Mouse (Mus musculus) heart, embryonic 16.5 days (tissue): ENCODE measurements around the gene Gm1113. TPM values are rescaled to one million over a fixed set of nuclear protein-coding genes. Genes with fewer than 3 reads are reported as not detected.

Source experiments
- ATAC-seq: fragments of 200-750 bp; cut with Nextera tagmentation; replicated peaks from 2 replicates; pipeline ENCODE4 v1.8.0; 2017; ENCODE audit warnings: moderate number of reproducible peaks; ENCODE audit not compliant: insufficient read depth, low FRiP score; ENCODE audit errors: extremely low read depth
- H3K27ac ChIP-seq: fragments of 300-500 bp; sonication (generic); 2 replicates; pipeline ENCODE4 v1.5.1; 2014; ENCODE audit warnings: mild to moderate bottlenecking, low read length, control low read depth, moderate library complexity
- H3K27me3 ChIP-seq: fragments of 300-500 bp; sonication (generic); 2 replicates; pipeline ENCODE4 v1.6.1; 2014; ENCODE audit warnings: low read length, mixed read lengths; ENCODE audit not compliant: control insufficient read depth, insufficient read depth
- H3K36me3 ChIP-seq: fragments of 300-500 bp; sonication (generic); 2 replicates; pipeline ENCODE4 v1.6.1; 2014; ENCODE audit not compliant: control insufficient read depth, insufficient read depth
- H3K4me1 ChIP-seq: fragments of 300-500 bp; sonication (generic); 2 replicates; pipeline ENCODE4 v1.6.1; 2014; ENCODE audit warnings: low read length, mixed read lengths; ENCODE audit not compliant: control insufficient read depth, insufficient read depth
- H3K4me2 ChIP-seq: fragments of 300-500 bp; sonication (generic); 2 replicates; pipeline ENCODE4 v1.6.1; 2014; ENCODE audit warnings: low read depth, mild to moderate bottlenecking, control low read depth, low read length
- H3K4me3 ChIP-seq: fragments of 300-500 bp; sonication (generic); 2 replicates; pipeline ENCODE4 v1.5.1; 2014; ENCODE audit warnings: mild to moderate bottlenecking, control low read depth, low read length
- H3K9ac ChIP-seq: fragments of 300-500 bp; sonication (generic); 2 replicates; pipeline ENCODE4 v1.6.1; 2014; ENCODE audit warnings: low read length, control low read depth
- H3K9me3 ChIP-seq: fragments of 300-500 bp; sonication (generic); replicated peaks from 2 replicates; pipeline ENCODE4 v1.6.1; 2016; ENCODE audit warnings: low read length; ENCODE audit not compliant: control insufficient read depth
- WGBS: fragments of 180-500 bp; shearing (Covaris S2); extraction: QIAGEN DNeasy Blood & Tissue Kit; methylation state at CpG from one replicate; pipeline ENCODE4 v1.1.7; 2014; 5-methylcytosine and 5-hydroxymethylcytosine counted together
- polyA plus RNA-seq: library from polyadenylated mRNA; unstranded; fragments of >200 nt; fragmentation: Nextera tagmentation; extraction: Ambion mirVana; gene quantifications from 2 replicates; pipeline ENCODE4 v1.2.1, GENCODE M21; 2015

The Gm1113 gene
- polyA plus RNA-seq, 1 experiment from 2014 or later: not detected

DNA sequence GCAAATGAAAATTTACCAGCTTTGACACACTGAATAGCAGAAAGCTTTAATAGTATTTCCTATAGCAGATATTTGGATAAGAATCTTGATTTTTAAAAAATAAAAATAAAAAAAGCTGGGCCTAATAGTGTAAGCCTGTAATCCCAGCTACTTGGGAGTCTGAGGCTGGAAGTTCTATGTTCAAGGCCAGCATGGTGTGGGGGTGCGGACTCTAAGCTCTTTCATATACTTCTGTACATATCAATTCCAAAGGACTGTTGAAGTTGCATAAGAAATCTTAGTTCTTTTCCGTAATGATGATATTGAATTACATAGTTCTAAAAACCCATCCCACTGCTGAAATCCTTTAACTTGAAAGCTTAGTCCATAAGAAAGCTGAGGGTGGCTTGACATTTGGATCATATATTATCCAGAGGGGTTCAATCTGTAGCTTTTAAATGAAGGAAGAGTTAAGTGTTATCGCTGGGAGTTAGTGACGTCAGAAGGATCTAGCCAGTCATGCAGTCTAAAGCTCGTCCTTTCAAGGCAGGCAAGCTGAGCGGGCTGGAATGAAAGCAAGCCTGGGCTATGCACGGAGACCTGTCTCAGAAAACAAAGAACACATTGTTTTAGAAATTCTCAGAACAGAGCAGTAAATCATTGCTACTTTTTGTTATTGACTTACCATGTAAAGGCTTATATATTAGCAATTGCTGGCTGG, 24.9 kb downstream of the Gm1113 start:
- Histone ChIP-seq H3K9me3 (no peaks in the 10 kb centered on the region), H3K9ac (no peak overlapping the region), H3K4me3 (no peak overlapping the region), H3K36me3 (peaks cover 11% of the 10 kb centered on the region), H3K4me1 (no peaks in the 10 kb centered on the region), H3K27me3 (no peaks in the 10 kb centered on the region), H3K27ac (no peak overlapping the region), H3K4me2 (no peak overlapping the region)
- no peak for ATAC-seq
- WGBS: 68% methylated on average over 7 of the region's 7 CpGs

DNA sequence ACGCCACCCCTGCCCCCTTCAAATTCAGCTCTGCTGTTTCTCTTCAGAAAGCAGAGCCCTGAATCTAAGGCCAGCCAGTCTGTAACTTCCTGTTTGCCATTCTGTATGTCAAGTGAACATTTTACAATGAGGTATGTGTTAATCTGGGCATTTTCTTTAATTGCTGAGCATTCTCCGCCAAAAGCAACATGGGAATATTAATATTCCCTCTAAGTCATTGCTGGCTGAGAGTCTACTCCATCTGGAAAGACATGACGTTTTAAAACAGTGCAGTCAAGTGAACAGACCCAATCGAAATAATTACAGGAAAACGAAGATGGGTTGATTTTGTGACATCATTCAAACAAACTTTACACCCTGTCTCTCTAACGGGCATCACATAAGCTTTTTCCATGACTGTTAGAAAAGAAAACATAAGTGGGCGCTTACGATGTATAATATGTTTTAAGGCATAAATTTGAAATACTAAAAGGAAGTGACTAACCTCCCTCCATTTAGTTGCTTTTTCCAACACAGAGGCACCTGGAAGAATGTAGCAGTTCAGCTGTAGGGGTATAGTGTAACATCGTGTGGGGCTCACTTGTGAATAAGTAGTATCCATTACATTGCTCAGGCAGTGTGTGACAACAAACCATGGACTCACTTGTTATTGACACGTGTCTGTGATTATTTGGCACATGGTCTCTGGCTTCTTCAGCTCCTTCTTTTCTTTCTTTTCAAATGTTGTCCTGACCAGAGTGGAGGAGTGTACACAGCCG, 26.8 kb downstream of the Gm1113 start:
- Histone ChIP-seq H3K9me3 (no peaks in the 10 kb centered on the region), H3K36me3 (peaks cover 20% of the 10 kb centered on the region), H3K4me2 (no peak overlapping the region), H3K4me3 (no peak overlapping the region), H3K27me3 (no peaks in the 10 kb centered on the region), H3K9ac (no peak overlapping the region), H3K4me1 (no peaks in the 10 kb centered on the region), H3K27ac (no peak overlapping the region)
- no peak for ATAC-seq
- WGBS: 79% methylated on average over 11 of the region's 11 CpGs

DNA sequence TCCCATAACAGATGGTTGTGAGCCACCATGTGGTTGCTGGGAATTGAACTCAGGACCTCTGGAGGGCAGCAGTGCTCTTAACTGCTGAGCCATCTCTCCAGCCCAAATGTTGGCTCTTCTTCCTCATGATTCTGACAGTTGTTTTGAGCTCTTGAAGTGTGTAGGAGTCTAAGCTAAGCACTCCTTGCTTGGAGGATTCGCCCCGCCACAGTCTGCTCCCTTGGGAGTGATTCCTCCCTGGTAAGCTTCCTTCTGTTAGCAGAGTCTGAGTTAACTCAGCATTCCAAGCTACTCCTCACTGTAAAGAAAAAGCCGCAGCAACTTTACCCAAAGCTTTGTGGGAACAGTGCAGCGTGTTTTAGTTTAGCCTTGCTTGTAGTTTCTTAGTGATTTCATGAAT, 29.6 kb downstream of the Gm1113 start:
- H3K4me2 ChIP-seq: no peak overlapping the region
- no peak for ATAC-seq

DNA sequence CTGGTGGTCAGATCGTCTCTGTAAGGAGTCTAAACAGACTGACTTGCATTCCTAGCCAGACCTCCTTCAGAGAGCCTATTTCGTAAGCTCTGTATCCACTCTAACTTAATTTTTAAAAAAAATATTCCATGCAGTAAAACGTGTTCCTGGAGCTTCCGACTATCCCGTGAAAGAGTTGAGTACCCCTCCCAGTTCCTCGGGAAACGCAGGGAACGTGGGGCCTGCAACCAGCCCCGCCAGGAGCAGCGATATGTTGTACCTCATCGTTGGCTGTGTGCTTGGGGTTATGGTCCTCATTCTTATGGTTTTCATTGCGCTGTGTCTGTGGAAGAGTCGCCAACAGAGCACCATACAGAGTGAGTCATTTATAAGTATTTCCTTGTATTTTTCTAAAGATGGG, 31.5 kb downstream of the Gm1113 start:
- H3K36me3 ChIP-seq: peaks cover 22% of the 10 kb centered on the region
- H3K4me3 ChIP-seq: no peak overlapping the region
- peaks cover 7% of the 10 kb centered on the region for H3K4me1 ChIP-seq
- H3K9me3 ChIP-seq: no peaks in the 10 kb centered on the region
- 87% methylated on average over 13 of the region's 13 CpGs for WGBS
- no peak for ATAC-seq
- no peak overlapping the region for H3K4me2 ChIP-seq
- no peak overlapping the region for H3K27ac ChIP-seq
- H3K9ac ChIP-seq: no peak overlapping the region
- H3K27me3 ChIP-seq: no peaks in the 10 kb centered on the region

More for the DNA sequence above, 29.6 kb downstream of the Gm1113 start:
- Histone ChIP-seq H3K9me3 (no peaks in the 10 kb centered on the region), H3K36me3 (peaks cover 20% of the 10 kb centered on the region), H3K27ac (no peak overlapping the region), H3K9ac (no peak overlapping the region), H3K27me3 (no peaks in the 10 kb centered on the region), H3K4me1 (no peaks in the 10 kb centered on the region), H3K4me3 (no peak overlapping the region)
- WGBS: 76% methylated on average over 4 of the region's 4 CpGs

DNA sequence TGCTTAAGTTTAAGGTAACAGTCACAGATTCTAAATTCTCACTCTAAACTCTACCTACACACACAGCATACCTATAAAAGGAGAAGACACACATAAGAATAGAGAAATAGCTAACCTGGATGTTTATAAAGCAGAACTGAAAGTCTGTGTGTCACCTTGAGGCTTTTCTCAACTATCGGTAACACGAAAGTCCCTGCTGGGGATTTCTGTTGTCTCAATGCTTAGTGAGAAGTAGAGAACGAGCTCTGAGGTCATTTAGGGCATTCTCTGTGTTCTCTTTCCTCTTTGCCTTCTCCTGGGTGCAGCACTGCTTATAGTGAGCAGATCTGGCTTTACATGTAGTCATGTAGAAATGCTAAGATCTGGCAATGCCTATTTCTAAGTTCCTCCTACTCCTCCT, 34.1 kb downstream of the Gm1113 start:
- Histone ChIP-seq H3K4me2 (no peak overlapping the region), H3K27ac (no peak overlapping the region), H3K9ac (no peak overlapping the region), H3K27me3 (no peaks in the 10 kb centered on the region), H3K9me3 (no peaks in the 10 kb centered on the region), H3K36me3 (peaks cover 25% of the 10 kb centered on the region), H3K4me3 (no peak overlapping the region), H3K4me1 (peaks cover 10% of the 10 kb centered on the region)
- 89% methylated on average over 3 of the region's 3 CpGs for WGBS
- no peak for ATAC-seq

DNA sequence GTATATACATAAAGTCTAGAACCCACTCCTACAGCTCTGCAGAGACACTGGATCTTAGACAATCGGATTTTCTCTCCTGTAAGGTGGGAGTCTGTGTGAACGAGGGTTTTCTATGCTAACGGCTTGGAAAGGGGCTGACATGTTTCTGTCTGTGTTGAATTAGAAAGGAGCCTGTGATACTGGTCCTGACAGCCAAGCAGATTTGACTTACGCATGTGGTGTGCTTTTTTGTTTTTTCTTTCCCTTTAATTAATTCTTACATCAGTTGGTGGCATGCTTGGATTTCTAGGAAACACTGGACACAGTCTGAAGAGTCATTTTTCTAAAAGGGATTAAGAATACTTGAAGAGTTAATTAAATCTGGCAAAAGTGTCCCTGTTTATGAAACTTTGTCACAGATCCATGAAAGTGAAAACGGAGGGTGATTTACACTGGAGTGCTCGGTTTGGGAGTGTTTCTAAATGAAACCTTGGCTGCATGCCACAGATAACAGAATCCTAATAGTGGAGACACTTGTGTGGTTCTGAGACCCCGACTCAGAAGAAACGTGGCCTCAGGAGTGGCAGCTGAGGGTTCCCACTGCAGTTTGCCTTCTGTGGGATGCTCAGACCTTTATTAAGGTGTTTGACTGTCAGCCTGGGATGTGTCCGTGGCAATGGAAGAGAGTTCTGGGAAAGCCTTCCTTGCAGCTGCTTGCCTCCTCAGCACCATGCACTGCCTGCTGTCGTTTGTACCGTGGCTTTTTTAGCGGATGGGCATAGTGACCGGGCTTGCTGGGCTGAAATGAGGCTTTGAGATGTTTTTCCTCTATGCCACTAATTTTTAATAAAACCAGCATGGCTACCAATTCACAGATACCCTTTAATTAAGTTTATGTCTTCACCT, 35.8 kb downstream of the Gm1113 start:
- no peak for ATAC-seq
- Histone ChIP-seq H3K4me1 (peaks cover 10% of the 10 kb centered on the region), H3K36me3 (peaks cover 24% of the 10 kb centered on the region), H3K9me3 (no peaks in the 10 kb centered on the region), H3K4me2 (no peak overlapping the region), H3K4me3 (no peak overlapping the region), H3K27ac (no peak overlapping the region), H3K9ac (no peak overlapping the region), H3K27me3 (no peaks in the 10 kb centered on the region)
- WGBS: 51% methylated on average over 13 of the region's 13 CpGs

DNA sequence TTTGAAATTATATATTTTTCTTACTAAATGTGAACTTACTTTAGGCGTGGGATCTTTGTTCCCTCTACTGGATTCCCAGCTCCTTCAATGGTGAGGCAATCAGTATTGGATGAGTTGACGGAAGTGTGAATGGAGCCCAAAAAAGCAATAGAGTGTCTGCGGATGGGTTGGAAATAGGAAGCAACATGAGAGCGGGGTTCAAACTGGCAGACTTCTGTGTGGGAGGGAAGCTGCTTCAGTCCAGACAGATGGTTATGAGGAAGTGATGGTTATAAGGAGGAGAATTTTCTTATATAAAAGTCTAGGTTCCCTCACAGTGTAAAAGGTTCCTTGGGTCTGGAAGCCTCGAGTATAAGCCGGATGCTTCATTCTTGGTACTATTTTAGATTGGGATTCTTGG, 38.6 kb downstream of the Gm1113 start:
- H3K4me3 ChIP-seq: no peak overlapping the region
- no peak overlapping the region for H3K4me2 ChIP-seq
- no peak for ATAC-seq
- no peak overlapping the region for H3K9ac ChIP-seq
- no peaks in the 10 kb centered on the region for H3K9me3 ChIP-seq
- H3K27ac ChIP-seq: no peak overlapping the region
- WGBS: 91% methylated on average over 6 of the region's 6 CpGs
- no peaks in the 10 kb centered on the region for H3K27me3 ChIP-seq
- peaks cover 24% of the 10 kb centered on the region for H3K36me3 ChIP-seq
- peaks cover 10% of the 10 kb centered on the region for H3K4me1 ChIP-seq

DNA sequence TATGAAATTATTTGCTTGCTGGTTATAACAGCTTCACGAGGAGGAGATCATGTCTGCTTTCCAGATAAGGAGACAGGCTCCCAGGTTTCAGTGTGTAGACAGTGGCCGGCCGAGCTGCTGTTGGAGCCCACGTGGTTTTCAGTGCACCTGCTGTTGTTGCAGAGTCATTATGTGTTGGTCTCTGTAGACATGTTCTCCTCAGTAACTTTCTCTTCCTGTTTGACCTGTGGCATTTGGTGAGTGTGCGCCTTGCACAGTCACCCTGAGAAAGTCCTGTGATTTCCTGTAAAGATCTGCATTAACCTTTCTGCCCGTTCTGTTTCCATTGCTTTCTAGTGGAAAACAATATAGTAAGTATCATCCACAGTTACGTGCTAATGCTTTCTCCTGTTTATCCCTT, 42.7 kb downstream of the Gm1113 start:
- Histone ChIP-seq H3K4me2 (no peak overlapping the region), H3K27ac (no peak overlapping the region), H3K27me3 (no peaks in the 10 kb centered on the region), H3K4me1 (no peaks in the 10 kb centered on the region), H3K36me3 (peaks cover 33% of the 10 kb centered on the region), H3K4me3 (no peak overlapping the region), H3K9ac (no peak overlapping the region), H3K9me3 (no peaks in the 10 kb centered on the region)
- 81% methylated on average over 7 of the region's 7 CpGs for WGBS
- no peak for ATAC-seq
